In the genomic region with DNA sequence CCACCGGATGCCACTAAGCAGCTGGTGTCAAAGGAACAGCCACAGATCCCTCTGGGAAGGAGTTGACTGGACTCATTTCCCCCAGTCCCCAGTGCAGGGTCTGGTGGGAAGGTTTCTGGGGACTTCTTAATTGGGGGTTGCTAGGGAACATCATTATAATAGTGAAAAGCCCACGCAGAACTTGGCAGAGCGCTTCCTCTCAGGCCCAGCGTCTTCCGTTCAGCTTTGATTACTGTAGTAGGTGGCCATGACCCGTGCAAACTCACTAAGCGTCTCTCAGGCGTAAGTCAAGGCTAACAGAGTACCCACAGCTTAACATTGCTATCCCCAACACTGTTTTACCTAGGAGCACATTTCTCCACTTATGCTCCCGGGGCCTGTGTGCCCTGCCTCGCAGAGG, we compare ENCODE assay signal across 16 mouse cellular contexts.
A peak's percentile ranks its signal among the peaks of the same experiment; 100 is the strongest.
DNase-seq lines count a peak whose midpoint lies in the region; ATAC-seq lines count a peak whose summit lies in the region.
"Had no signal": no experiment of that assay in that cellular context is flagged by ENCODE, and none has a peak within 500 bp of the region (broad histone marks: within the 10 kb centered on the region; RNA-seq: fewer than 3 reads in every experiment).

No protein-coding gene starts in this region.

- DNase-seq in layer of hippocampus, postnatal 10 days (ENCODE audit: low spot score in 2 of 2): peak; percentile 16 to 33
- no peak for DNase-seq in layer of hippocampus, adult 9-11 months
- DNase-seq in Muller cell, postnatal 12 days (ENCODE audit: inconsistent ontology term): peak; percentile 25
- no peak for DNase-seq in B cell, adult 2 months
- no peak for DNase-seq in urinary bladder, postnatal 10 days (ENCODE audit: low spot score)
- DNase-seq: adrenal gland, postnatal 25 days; cerebellum, postnatal 36 days; gastrocnemius, postnatal 36 days; lung, embryonic 14.5 days; right cerebral cortex, postnatal 14 days had no signal

- peaks cover 12% of the 10 kb centered on the region; the same call in 1 of the 2 replicates for H3K27me3 ChIP-seq in forebrain, embryonic 12.5 days
- H3K27me3 ChIP-seq in hindbrain, embryonic 16.5 days (replicated peaks; ENCODE audit: control insufficient read depth, insufficient read depth, low read length): no peaks in the 10 kb centered on the region

- 56% methylated on average over 10 of the region's 10 CpGs for WGBS in forebrain, embryonic 12.5 days
- 41% methylated on average over 10 of the region's 10 CpGs for WGBS in hindbrain, embryonic 16.5 days

- no peak overlapping the region for H3K4me3 ChIP-seq in forebrain, embryonic 12.5 days (replicated peaks)
- no peak overlapping the region for H3K4me3 ChIP-seq in hindbrain, embryonic 16.5 days (ENCODE audit: low read length)
- H3K4me3 ChIP-seq: embryonic facial prominence, embryonic 13.5 days had no signal

- peak; percentile 33; the same call in 1 of the 2 replicates for ATAC-seq in forebrain, embryonic 12.5 days (ENCODE audit: low FRiP score)
- ATAC-seq in hindbrain, embryonic 16.5 days: peak; percentile 57
- no peak for ATAC-seq in inflammation-experienced regulatory T-cells, adult 6 months

- H3K36me3 ChIP-seq in forebrain, embryonic 12.5 days (replicated peaks): no peaks in the 10 kb centered on the region
- H3K36me3 ChIP-seq in hindbrain, embryonic 16.5 days (ENCODE audit: control insufficient read depth, insufficient read depth, low read length): no peaks in the 10 kb centered on the region
- H3K36me3 ChIP-seq: embryonic facial prominence, embryonic 13.5 days; G1E had no signal

- 0 out of 2 replicates have a peak overlapping the region, but pooled peaks have one; percentile 8 for H3K4me2 ChIP-seq in forebrain, embryonic 12.5 days
- no peak overlapping the region for H3K4me2 ChIP-seq in hindbrain, embryonic 16.5 days (ENCODE audit: low read length)
- H3K4me2 ChIP-seq: embryonic facial prominence, embryonic 13.5 days; lung, embryonic 14.5 days had no signal

- peaks cover 14% of the 10 kb centered on the region for H3K4me1 ChIP-seq in forebrain, embryonic 12.5 days
- peaks cover 15% of the 10 kb centered on the region for H3K4me1 ChIP-seq in hindbrain, embryonic 16.5 days (ENCODE audit: control insufficient read depth, insufficient read depth, low read depth, low read length)

- no peaks in the 10 kb centered on the region for H3K9me3 ChIP-seq in forebrain, embryonic 12.5 days
- no peaks in the 10 kb centered on the region for H3K9me3 ChIP-seq in hindbrain, embryonic 16.5 days (ENCODE audit: control insufficient read depth, low read length)
- H3K9me3 ChIP-seq: embryonic facial prominence, embryonic 13.5 days had no signal

- no peak overlapping the region for H3K9ac ChIP-seq in forebrain, embryonic 12.5 days
- H3K9ac ChIP-seq in hindbrain, embryonic 16.5 days (ENCODE audit: low read depth, low read length): no peak overlapping the region
- H3K9ac ChIP-seq: embryonic facial prominence, embryonic 13.5 days; lung, embryonic 14.5 days had no signal

- peak overlapping the region; percentile 42 for H3K27ac ChIP-seq in forebrain, embryonic 12.5 days
- H3K27ac ChIP-seq in hindbrain, embryonic 16.5 days (ENCODE audit: low read depth, low read length): peak overlapping the region; percentile 4; the same call in 1 of the 2 replicates
- H3K27ac ChIP-seq: embryonic facial prominence, embryonic 13.5 days; kidney, postnatal 0 days had no signal

Comparison
In these comparisons a context has a peak if more than half of its experiments do, and no peak if none do; other contexts are left out.
1. DNase-seq: peak in layer of hippocampus, postnatal 10 days (2 of 2) and Muller cell, postnatal 12 days (single experiment); none in layer of hippocampus, adult 9-11 months (single experiment), B cell, adult 2 months (0 of 2) and urinary bladder, postnatal 10 days (single experiment).